Mouse (Mus musculus): ENCODE measurements around the gene 4930435E12Rik. TPM values are rescaled to one million over a fixed set of nuclear protein-coding genes. Genes with fewer than 3 reads are reported as not detected.

Gene 4930435E12Rik
- polyA plus RNA-seq, 1 experiment from 2014 or later: not detected

DNA sequence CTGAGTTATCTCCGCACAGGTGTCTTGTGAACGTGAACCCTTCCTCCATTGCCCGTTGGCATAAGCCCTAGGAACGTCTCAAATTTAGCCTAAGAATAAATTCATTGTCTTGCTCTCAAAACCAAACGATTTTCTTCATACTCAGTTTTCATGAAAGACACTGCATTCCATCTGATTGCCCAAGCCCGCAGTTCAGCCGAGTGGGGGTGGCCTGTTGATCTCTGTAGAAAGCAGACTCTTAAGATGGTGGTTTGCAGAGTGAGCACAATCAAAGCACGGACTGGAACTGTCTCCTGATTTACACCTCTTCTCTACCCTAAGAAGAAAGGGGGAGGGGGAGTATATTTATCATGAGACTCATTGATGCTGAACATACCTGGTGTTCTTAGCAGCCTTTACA lies 66.1 kb downstream of the 4930435E12Rik start:
- 91% methylated on average over 8 of the region's 8 CpGs for WGBS
- no peaks in the 10 kb centered on the region for H3K4me1 ChIP-seq (ENCODE audit: control insufficient read depth, insufficient read depth, low read length)
- no peak overlapping the region for H3K4me2 ChIP-seq (ENCODE audit: low read length)
- DNase-seq (ENCODE audit: low spot score): no peak
- H3K9me3 ChIP-seq (replicated peaks; ENCODE audit: control insufficient read depth, low read length): no peaks in the 10 kb centered on the region
- no peak overlapping the region for H3K4me3 ChIP-seq (ENCODE audit: low read depth, low read length)
- no peak overlapping the region for H3K9ac ChIP-seq (ENCODE audit: low read length)
- H3K27ac ChIP-seq (ENCODE audit: low read depth, low read length): no peak overlapping the region
- H3K36me3 ChIP-seq (ENCODE audit: control insufficient read depth, insufficient read depth, low read length): peaks cover 17% of the 10 kb centered on the region
- H3K27me3 ChIP-seq (replicated peaks; ENCODE audit: control insufficient read depth, insufficient read depth, low read length): no peaks in the 10 kb centered on the region
- ATAC-seq: no peak

Other genes with a start within 250 kb of the 4930435E12Rik start
- gene Arhgap31, start 115.5 kb downstream of the 4930435E12Rik start, polyA plus RNA-seq (2014; fragmentation: Nextera tagmentation; extraction: Ambion mirVana): 2.5 and 3.6 TPM in 2 replicates
- gene B4galt4, start 86.5 kb downstream of the 4930435E12Rik start, polyA plus RNA-seq (2014; fragmentation: Nextera tagmentation; extraction: Ambion mirVana): 29.5 and 31.7 TPM in 2 replicates
- 0.22 TPM in 1 of 2 replicates, not detected in the other for gene Upk1b, start 28.4 kb downstream of the 4930435E12Rik start, polyA plus RNA-seq (2014; fragmentation: Nextera tagmentation; extraction: Ambion mirVana)
- 1.7 and 2.0 TPM in 2 replicates for gene Igsf11, start 63.9 kb upstream of the 4930435E12Rik start, polyA plus RNA-seq (2014; fragmentation: Nextera tagmentation; extraction: Ambion mirVana)

Measured in forebrain, embryonic 14.5 days (tissue).